Mouse (Mus musculus) ovary, adult 10 weeks (tissue): ENCODE measurements around the gene Sstr2. TPM values are rescaled to one million over a fixed set of nuclear protein-coding genes. Genes with fewer than 3 reads are reported as not detected.

Experiments used
- polyA plus RNA-seq: library from polyadenylated mRNA; stranded (reverse); fragments of 350-450 nt; fragmentation: Illumina TruSeq; extraction: RNeasy Lipid Tissue Mini Kit (QIAGEN cat#74804); gene quantifications from one replicate; pipeline ENCODE4 v1.2.3, GENCODE M21; 2014

The Sstr2 gene
- polyA plus RNA-seq = not detected

GRCm38 (mm10) chr11:113618672-113619419 is at the start of gene Sstr2:
Gene Sstr2 (plus strand): TSS chr11:113619342.

GRCm38 (mm10) chr11:113648690-113649352 is 29.7 kb downstream of the Sstr2 start, which contains the start of gene Cog1:
Gene Cog1 (plus strand): TSS chr11:113649169.

GRCm38 (mm10) chr11:113649353-113650210 is 30.4 kb downstream of the Sstr2 start, which contains the start of gene Slc39a11:
Gene Slc39a11 (minus strand): TSS chr11:113650079.

Other genes starting within 250 kb of the Sstr2 start
- 1.2 TPM for gene Cog1, start 29.8 kb downstream of the Sstr2 start, polyA plus RNA-seq
- 6.5 TPM for gene Slc39a11, start 30.7 kb downstream of the Sstr2 start, polyA plus RNA-seq
- 15.5 TPM for gene Fam104a, start 64.8 kb downstream of the Sstr2 start, polyA plus RNA-seq
- gene D11Wsu47e, start 65.1 kb downstream of the Sstr2 start, polyA plus RNA-seq = 10.1 TPM
- gene Cpsf4l, start 90.7 kb downstream of the Sstr2 start, polyA plus RNA-seq = 0.86 TPM
- gene Cdc42ep4, start 132.5 kb downstream of the Sstr2 start, polyA plus RNA-seq = 1.4 TPM